Mouse (Mus musculus): ENCODE results near the gene Trappc6a.
A peak's percentile ranks its signal among the peaks of the same experiment; 100 is the strongest.

The Trappc6a gene

DNA sequence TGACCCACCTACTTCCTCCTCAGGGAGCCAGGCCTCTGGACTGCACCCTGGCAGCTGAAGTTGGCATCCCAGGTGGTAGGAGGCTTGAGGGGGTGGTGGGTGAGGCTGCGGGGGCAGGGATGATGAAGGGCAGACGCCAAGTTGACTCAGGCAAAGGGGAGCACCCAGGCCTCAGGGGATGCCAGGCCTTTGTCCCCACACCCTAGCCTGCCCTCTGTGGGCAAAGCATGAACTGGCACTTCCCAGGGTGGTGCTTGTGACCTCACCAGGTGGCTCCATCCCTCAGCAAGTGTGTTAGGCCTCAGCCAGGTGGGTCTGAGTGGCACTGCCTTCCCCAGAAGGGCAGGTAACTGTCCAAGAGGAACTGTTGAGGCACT, 16.9 kb downstream of the Trappc6a start:
- DNase-seq: no peak

DNA sequence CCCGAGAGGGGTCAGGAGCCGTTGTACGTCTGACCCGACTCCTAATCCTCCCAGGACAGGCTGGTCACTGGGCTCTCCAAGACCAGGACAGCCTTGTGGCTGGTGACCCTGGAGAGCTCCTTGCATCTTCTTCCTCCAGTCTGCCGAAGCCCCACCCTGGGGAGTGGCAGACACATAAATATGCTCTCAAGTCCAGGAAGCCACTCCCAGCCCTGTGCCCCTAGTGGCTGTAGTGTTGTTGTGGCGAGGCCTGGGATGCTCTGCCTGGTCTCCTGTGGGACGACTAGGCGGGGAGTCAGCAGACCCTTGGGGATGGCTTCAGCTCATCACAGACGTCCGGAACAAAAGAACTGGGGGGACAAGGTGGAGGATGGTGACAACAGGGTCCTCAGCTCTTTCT, 22.9 kb downstream of the Trappc6a start:
- DNase-seq: no peak

DNA sequence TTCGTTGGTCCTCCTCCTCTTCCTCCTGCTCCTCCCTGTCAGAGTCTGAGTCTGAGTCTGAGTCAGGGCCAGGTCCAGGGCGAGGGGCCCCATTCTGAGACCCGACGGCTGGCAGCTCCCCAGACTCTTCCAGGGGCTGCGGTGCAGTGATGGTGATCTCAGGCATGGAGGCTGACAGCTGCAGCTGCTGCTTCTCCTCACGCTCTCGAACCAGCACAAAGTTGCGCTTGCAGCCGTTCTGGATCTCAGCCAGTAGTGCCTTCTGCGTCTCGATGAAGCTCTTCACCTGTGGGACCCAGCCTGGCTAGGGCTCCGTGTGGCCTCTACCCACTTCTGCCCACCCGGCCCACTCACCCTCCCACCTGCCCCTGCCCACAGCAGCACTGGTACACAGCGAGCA, 24.0 kb downstream of the Trappc6a start:
- DNase-seq: no peak

DNA sequence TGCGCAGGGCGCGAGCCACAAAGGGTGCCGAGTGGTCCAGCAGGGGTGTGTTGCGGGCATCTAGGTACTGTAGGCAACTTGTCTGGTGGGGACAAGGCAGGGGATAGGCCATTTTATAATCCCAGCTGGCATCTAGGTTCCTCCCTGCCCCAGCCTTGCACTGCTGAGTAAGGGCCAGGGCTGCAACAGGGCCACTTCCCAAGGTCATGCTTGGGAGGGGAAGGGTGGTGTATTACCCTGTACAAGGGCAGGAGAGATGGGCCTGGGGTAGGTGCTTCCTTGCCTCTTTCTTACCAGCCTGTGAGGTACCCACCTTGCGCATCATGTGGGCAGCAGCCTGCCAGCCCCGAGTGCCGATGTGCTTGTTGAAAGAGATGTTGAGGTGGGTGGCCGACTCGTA, 26.5 kb downstream of the Trappc6a start:
- no peak for DNase-seq

DNA sequence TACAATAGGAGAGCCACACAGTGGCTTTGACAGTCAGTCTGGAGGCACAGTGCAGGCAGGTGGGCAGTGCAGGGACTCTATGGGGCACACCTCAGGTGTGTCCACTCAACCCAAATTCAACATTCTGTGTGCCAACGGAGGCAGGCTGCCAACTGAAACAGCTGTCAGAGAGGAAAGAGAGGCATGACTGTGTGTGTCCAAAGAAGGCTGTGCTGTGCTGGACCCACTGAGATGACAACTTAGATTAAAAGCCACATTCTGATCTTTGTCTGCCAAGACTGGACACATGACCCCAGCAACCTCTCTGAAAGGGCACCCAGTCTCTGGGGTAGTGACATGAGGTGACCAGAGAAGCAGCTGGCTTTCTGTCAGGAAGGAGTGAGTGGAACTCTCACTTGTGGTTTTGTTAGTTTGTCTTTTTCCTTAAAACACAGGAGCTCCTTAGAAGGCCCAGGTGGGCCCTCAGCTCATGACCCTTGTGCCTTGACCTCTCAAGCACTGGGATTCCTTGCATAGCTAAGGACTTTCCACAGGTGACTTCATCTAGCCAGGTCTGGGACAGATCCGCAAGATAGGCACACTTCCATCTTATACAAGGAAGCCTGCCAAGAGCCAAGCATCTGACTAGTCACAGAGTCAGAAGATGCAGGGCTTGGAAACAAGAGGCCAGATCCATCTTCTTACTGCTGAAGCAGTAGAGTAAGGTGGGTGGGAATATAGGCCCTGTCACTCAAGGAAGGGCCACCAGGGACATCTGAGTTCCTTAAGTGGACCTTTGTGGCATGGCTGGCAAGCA, 32.8 kb downstream of the Trappc6a start:
- DNase-seq: no peak

DNA sequence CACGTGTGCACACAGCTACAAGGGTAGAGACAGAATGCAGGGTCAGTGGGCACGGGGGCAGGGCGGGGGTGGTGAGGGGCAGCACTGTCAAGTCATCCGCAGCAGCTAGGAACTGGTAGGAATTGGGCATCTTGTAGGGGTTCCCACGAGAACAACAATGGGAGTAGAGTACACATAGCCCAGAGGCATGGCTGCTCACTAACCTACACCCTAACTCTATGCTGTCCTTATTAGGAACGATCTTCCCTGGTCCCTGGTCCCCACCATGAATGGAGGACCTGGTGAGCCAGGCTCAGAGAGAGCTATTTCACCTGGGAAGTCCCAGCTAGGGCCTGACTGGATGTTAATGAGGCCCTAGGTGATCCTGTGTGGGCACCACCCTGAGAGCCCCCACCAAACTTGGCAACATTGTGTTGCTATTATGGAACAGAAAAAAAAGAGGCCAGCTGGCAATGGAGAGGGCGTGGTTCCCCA, 33.5 kb downstream of the Trappc6a start:
- no peak for DNase-seq

DNA sequence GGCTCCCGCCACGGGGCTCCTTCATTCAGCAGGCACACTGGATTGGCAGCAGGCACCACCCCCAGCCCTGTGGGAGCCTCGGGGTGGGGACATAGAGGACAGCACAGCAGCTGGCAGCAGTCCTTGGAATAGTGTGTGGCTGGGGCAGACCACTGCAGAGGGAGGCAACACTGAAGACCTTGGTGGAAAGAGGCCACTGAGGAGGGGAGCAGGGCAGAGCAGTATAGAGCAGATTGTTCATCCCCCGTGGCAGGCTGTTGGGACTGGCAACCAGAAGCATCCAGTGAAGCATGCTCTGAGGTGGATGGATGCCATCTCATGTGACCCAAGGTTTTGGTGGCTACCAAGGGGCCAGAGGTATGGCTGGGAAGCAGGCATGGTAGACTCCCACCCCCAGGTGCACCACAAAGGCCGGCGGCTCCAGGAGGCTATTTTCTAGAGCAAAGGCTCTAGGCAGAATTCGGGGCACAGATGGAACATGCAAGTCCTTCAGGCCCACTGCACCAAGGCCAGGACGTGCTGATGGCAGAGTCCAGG, 34.0 kb downstream of the Trappc6a start:
- DNase-seq: peak; percentile 90

DNA sequence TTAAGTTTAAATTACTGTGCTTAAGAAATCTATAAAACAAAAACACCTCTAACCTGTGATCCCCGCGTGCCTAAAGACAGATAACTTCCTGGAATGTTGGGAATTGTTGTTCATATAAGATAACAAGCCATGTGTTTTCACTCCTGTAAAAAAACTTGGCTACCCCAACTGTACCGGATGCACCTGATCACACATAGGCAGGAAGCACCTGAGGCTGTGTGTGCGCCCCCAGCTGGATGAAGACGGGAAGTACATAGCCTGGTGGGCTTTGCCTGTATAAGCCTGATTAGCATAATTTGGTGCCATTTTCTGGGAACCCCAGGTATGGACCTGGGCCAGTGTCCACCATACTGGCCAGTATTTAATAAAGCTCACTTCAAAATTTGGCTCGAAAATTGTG, 35.4 kb downstream of the Trappc6a start:
- DNase-seq: no peak

DNA sequence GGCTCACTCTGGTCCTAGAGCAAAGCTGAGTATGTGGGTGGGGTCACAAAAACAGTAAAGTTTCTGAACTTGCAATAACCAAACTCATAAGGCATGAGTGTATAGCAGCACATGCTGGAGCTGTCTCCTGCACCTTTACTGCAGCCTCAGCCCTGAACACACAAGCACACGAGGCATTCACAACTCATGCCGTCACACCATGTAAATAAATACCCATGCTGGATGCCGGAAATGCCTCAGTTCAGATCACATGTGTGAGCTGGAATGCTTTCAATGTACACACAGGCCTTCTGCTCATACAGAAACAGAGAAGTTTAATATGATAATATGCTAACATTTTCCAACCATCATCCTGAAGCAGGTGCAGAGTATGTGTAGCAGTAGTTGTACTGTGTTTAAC, 37.8 kb downstream of the Trappc6a start:
- no peak for DNase-seq

DNA sequence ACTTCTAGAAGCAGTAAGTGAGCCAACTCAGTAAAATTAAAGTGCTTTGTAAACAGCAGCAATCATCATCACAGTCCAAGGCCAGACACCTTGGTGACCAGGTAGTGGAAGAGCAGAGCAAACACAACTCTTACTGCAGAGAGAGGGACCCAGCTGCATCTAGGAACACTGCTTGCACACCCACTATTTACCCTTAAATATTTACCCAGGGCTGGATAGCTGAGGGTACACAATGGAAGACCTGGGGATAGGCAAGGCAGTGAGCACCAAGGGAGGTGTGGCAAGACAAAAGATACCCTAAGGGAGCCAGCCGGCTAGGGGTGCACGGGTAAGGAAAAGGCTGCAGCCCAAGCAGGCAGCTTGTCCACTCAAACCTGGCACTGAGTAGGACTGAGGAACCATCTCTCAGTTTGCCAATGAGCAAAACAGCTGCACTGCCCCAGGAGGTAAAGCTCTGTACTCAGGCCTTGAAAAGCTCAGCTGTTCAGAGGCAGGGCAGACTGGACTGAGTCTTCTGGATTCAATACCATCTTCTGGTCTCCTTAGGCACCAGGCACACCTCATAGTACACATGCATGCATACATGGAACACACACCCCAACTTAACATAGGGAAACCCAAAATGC, 39.3 kb downstream of the Trappc6a start:
- DNase-seq: no peak

DNA sequence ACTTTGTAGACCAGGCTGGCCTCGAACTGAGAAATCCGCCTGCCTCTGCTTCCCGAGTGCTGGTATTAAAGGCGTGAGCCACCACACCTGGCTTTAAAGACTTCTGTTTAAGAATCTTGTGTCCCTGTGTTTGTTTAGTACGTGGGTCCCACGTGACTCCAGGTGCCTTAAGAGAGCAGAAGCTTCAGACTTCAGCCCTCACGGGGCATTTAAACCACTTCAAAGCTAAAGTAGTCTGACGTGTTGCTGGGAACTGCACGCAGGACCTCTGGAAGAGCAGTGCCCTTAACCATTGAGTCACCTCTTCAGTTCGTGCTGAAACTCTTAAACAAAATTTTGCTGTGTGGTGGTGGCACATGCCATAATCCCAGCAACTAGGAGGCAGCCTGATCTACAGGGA, 41.2 kb downstream of the Trappc6a start:
- no peak for DNase-seq

DNA sequence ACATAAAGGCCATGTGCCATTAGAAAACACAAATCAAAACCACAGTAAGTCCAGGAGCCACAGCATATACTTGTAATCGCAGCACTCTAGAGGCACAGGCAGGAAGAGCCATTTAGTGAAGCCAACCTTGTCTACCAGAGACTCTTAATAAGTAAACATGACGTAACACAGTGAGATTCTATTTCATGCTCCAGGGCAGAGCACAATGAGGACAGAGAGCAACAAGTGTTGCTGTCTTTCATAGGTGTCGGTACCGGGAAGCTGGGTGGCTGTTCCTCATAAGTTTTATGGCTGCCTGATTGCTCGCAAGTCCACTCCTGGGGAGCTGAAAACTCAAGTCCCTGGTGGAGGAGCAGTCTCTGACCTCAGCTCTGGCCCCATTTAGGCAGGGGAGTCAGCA, 43.4 kb downstream of the Trappc6a start:
- DNase-seq: no peak

DNA sequence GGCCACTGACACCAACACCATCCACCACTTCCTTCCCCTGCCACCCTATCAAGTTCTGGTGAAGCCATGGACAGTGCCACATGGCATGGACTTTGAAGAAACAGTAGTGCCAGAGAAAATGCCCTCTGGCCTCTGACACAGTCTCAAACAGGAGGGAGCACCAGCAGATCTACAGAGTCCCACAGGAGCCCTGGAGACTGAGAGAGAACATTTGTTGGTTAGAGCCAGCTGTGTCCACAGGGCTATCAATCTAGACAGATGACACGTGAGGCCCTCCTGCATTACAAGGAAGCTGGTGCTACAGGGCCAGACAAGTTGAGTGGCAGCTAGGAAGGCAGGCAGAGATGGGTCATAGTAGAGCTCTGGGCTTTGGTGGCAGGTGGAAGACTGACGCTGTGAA, 44.2 kb downstream of the Trappc6a start:
- DNase-seq: no peak

DNA sequence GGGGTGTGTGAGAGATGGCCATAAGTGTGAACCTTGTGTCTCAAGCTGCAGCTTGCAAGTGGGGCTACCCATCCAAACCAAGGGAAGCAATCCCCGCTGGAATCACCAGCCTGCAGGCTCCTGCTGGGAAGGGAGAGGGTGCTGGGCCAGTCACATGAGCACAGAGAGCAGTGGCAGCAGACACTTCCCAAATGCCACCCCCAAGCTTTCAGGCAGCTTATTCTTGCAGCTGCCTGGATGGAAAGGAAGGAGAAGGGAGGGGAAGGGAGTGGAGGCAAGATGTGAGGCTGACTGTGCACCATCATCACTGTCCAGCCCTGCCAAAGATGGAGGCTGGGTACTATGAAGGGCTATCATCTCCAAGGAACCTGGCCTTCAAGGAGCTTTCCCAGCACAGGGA, 46.0 kb downstream of the Trappc6a start:
- no peak for DNase-seq

DNA sequence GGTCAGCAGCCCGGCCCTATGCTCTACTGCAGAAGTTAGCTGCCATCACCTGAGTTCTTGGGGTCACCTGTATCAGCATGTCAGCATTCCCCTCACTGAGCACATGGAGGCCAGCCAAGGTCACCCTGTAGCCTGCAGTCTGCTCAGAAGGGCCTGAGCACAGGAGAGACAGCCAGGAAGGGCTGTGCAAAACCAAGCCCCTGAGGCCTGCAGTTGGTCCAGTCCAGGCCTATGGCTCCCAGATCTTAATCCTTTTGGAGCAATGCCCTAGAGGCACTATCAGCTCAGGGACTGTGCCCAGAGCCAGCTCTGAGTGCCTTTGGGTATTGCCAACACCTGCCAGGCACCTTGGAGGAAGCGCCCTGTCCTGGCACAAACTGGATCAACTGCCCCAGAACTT, 48.9 kb downstream of the Trappc6a start:
- no peak for DNase-seq

DNA sequence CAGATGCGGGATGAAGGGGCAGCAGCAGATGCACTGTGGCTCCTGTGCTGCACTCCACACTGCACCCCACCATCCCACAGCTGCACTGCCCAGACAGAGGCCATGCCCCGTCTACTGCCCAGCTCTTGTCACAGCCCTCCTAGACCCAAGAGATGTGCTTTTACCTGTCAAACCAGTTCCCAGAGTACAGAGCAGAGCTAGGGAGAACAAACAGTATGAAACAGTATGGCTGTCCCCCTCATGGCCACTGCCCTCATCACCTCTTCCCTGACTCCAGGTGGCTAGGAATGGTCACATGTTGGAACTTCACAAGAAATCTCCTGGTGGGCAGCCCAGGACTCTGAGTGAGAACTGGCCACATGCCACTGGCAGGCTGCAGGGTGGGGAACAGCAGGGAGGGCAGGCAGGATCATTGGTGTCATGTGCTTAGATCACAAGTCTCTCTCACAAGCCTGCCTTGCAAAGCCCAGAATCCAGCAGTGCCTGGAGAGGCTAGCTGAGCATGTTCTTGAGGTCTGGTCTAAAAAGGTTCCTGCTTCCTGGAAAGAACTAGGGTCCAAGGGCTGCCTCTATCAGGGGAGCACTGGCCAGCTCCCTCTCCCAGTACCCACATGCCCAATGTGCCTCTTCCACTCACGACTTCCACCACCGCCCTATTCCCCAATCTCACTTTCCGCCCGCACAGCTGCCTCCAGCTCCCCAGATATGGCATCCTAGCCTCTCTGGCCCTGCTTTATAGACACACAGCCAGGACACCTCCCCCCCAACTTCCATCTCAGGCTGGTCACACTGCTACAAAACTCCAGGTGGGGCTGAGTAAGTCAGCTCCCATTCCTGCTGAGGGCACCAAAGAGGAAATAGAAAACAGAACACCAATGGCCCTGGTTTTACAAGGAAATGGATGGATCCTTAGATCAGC, 50.0 kb downstream of the Trappc6a start:
- no peak for DNase-seq

DNA sequence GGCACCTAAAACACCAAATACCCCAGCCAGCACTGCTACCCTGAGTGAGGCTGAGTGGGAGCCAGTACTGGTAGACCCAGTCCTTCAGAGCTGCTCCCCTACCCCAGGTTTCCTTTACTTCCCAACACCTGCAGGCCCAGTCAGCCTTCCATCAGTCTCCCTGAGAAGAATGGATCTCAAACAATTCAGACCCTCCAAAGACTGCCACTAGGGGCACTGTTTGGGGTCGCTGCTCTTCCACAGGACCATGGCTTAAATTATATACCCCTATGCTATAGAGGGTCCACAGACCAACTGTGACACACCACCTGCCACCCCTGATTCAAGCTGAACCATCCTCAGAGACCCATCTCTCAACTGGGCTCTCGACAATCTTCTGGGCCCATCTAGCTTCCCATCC, 50.8 kb downstream of the Trappc6a start:
- peak; percentile 63 for DNase-seq

DNA sequence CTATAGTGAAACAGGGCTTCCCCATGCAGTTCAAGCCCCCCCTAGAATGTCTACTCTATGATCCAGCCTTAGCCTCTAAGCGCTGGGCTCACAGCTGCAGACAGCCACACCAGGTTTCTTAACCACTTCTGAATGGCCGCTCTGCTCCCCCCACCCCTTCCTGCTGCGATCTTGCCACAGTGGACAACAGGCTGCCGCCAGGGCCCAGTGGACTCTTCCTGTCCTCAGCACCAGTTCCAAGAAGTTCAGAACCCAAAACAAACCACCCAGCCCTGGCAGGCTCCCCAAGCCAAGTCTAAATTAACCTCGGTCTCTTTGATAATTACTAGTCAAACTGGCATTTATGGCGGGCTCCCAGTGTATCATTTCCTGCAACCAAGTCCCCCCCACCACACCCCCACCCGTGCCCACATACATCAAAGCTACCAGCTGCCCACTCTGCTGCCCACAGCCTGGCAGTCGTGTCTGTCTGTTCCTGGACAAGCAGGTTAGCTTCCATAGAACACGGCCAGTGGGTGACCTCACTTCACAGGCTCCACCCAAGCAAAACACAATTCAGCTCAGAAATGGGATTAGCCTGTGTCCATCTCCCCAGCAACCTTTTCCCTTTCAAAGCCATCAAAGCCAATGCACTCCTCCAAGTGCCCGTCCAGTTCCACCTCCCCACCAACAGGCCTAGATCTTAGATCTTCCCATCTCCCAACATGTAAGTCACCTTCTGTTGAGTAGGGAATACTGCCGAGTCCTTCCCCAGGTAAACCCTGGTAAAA, 52.5 kb downstream of the Trappc6a start:
- peak; percentile 32 for DNase-seq

DNA sequence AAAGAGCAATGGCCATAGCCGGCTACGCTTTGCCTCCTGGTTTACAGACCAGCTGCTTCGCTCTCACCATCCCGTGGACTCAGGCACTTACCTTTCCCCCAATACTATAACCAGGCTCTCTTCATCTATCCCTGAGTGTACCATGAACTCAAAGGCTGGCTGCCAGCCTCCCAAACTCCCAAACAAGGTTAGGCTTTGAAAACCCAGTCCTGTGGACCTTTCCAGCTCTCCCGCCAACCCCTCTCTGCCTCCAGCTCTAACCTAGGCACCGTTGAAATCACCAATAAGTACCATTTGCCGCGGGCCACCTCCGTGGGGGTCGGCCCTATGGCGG, 53.2 kb downstream of the Trappc6a start:
- no peak for DNase-seq

DNA sequence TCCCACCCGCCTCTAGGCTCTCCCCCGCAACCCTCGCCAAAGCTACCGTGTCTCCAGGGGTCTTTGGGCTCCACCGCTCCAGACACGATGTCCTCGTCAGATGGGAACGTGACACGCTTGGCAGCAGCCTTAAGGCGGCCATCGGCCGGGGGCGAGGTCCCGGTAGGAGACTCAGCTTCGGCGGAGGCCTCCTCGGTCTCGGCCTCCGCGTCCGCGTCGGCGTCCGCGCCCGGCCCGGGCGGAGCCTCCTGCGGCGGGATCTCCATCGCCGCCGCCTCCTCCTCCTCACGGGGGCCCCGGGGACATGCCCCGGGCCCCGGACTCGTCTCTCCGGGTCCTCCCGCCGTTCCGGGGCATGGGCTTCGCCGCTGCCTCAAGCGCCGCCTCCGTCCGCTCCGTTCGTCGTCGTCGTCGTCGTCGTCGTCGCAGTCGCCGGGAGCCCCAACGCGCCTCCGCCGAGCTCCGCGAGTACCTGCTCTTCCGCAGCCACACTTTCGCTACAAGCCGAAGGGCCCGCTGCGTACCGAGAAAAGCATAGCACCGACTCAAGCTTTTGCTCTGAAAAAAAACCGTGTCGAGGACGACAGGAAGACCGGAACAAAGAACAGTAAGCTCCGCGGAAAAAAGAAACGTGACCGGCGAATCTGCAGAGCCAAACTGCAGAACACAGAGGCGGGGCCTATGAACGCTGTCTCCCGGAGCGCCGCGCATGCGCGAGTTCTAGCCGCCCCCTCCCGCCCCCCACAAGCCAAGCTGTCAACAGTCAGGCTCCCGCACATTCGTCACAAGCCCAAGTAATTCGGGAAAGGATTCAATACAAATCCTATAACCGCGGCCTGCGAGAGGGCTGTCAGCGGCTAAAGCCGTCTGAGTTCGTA, 53.8 kb downstream of the Trappc6a start:
- DNase-seq: peak; percentile 99

DNA sequence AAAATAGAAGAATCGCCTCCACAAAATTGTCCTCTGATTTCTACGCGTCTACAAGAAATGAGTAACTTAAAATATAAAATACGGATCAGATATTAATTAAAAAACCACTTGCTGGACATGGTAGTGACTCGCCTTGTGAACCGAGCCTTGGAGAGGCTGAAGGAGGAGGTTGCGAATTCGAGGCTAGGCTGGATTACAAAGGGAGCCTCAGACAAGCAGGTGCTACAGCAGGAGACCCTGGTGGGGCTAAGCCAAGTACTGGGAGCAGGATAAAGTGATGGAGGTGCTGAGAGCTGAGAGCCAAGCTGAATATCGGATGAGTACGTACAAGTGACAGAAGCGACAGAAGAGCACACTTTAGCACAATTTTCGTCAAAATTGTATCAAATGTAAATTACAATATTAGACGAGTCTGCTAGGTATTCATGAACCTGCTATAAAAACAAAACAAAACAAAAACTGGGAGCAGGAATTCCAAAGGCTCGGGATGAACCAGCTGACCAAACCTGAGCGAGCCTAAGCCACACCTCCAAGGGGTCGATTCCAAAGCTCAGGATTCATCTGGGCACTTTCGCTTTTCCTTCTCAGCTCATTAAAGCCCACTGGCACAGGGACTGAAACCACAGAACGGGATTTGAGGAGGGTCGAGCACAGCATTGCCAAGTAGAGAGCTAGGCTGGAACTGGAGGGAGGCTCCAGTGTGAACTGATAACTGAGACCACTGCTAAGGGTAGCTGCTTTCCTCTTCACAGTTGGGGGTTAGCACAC, 54.6 kb downstream of the Trappc6a start, which contains the start of gene Ppp1r37:
Gene Ppp1r37, minus strand, starts transcription at position 434 of the 768 bp plus-strand sequence.
- peak; percentile 80 for DNase-seq

Data from retina, postnatal 1 day (tissue).